Mouse (Mus musculus): ENCODE data around the gene Rad54l2. TPM values are rescaled to one million over a fixed set of nuclear protein-coding genes. Genes with fewer than 3 reads are reported as not detected.

The Rad54l2 gene
- polyA plus RNA-seq, 1 experiment: 7.4 TPM

GRCm38 (mm10) chr9:106684093-106684872 is 104.7 kb downstream of the Rad54l2 start:
- WGBS: 75% methylated on average over 6 of the region's 6 CpGs
- no peak for DNase-seq (ENCODE audit: low read depth, low spot score)

- 90% methylated on average over 9 of the region's 9 CpGs for WGBS
- DNase-seq (ENCODE audit: low read depth, low spot score): no peak
Measured at GRCm38 (mm10) chr9:106681026-106681425, 108.0 kb downstream of the Rad54l2 start.

DNA sequence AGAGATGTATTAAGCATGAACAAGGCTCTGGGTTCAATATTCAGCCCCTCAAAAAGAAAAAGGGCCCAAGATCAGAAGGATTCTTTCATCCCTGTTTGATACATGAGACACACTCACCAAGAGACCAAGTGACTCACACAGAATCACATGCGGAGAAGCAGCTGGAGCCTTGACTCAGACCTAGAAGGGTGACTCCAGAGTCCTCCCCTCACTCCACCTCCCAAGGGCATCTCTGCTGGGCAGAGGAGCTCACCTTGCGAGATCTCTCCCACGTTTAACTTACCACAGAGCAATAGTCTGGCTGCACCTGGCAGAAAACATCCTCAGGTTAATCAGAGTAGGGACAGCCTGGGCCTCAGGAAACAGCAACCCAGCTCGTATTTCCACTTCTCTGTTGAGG is 110.8 kb downstream of the Rad54l2 start:
- no peak for DNase-seq (ENCODE audit: low read depth, low spot score)
- 79% methylated on average over 4 of the region's 4 CpGs for WGBS

GRCm38 (mm10) chr9:106677702-106678101 is 111.3 kb downstream of the Rad54l2 start:
- WGBS: 72% methylated on average over 5 of the region's 5 CpGs
- no peak for DNase-seq (ENCODE audit: low read depth, low spot score)

- no peak for DNase-seq (ENCODE audit: low read depth, low spot score)
- WGBS: 54% methylated on average over 4 of the region's 4 CpGs
Measured at GRCm38 (mm10) chr9:106676571-106676970, 112.4 kb downstream of the Rad54l2 start.

- DNase-seq (ENCODE audit: low read depth, low spot score): peak; percentile 8
Measured at GRCm38 (mm10) chr9:106675965-106676364, 113.0 kb downstream of the Rad54l2 start.

GRCm38 (mm10) chr9:106675480-106675879 is 113.5 kb downstream of the Rad54l2 start:
- peak; percentile 61 for DNase-seq (ENCODE audit: low read depth, low spot score)
- WGBS: 0% methylated on average over 1 of the region's 1 CpGs

More at GRCm38 (mm10) chr9:106675965-106676364, 113.0 kb downstream of the Rad54l2 start:
- 60% methylated on average over 9 of the region's 9 CpGs for WGBS

DNA sequence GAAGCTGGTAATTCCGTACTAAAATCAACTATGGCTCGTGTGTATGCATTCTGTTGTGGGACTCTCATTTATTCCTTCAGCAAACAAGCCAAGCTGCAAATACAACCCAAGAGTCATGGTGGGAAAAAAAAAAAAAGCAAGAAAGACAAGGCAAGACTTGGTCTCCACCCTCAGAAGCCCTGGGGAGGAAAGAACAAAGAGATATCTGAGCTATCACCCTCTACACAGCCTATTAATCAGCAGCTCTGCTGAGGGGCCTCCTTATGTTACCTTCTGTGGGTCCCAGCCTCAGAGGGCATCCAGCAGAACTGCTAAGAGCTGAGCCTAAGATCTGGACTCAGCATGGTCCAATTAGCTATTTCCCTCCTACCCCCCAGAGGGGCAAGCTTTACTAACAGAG is 115.1 kb downstream of the Rad54l2 start:
- no peak for DNase-seq (ENCODE audit: low read depth, low spot score)
- 82% methylated on average over 2 of the region's 2 CpGs for WGBS

GRCm38 (mm10) chr9:106664856-106665255 is 124.1 kb downstream of the Rad54l2 start:
- no peak for DNase-seq (ENCODE audit: low read depth, low spot score)
- 86% methylated on average over 6 of the region's 6 CpGs for WGBS

DNA sequence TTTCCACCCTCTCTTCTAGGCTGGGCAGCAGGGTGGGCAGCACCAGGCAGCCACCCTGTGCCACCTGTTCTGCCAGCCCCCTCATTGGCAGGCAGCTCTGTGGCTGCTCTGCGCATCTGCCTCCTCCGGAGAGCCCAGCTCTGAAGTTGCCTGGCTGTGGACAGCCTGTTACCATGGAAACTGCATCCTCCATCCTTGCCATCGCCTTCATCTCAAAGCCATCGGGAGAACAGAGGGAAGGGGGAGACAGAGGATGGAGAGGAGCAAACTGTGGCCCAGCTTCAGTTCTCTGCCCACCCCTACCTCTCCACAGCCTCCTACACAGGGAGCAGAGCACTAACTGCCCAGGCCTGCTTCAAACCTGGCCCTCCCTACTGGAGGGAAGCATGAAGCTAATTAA is 124.6 kb downstream of the Rad54l2 start:
- WGBS: 82% methylated on average over 4 of the region's 4 CpGs
- no peak for DNase-seq (ENCODE audit: low read depth, low spot score)

DNA sequence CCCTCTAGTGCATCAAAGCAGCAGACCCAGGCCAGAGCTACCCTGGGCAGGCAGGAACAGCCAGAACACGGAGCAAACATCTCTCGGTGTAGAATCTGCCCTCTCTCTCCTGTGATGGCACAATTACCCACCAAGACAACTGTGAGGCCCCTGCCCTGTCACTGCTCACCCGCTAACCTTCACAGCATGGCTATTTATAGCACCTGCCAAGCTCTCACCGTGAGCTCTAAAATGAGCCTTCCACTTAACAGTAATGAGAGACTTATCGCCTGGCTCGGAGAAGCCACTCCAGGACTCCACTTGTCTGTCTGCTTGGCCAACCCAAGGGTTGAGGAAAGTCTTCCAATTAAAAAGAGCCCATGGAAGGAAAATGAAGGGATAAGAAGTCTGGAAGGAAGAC is 125.8 kb downstream of the Rad54l2 start:
- WGBS: 83% methylated on average over 6 of the region's 6 CpGs
- DNase-seq (ENCODE audit: low read depth, low spot score): no peak

GRCm38 (mm10) chr9:106659935-106660334 is 129.1 kb downstream of the Rad54l2 start:
- 85% methylated on average over 1 of the region's 1 CpGs for whole genome bisulfite sequencing
- DNase-seq (ENCODE audit: low read depth, low spot score): no peak

DNA sequence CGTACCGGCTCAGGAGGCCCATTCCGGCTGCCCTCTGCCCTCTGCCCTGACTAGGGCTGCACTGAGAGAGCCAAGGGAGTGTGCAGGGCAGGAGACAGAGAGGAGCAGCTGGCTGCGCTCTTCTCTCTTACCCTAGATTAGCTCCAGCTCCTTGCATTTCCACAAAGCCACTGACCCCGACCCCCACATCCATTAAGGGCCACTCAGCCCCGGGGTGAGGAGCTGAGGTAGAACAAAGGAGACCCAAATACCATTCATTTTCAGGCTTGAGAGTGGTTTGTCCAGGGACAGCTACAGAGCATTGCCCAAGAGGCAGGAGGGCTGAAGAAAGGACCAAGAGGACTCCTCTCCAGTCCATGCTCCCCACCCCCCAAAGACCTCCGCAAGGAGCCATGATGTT is 129.6 kb downstream of the Rad54l2 start:
- 82% methylated on average over 7 of the region's 7 CpGs for WGBS

GRCm38 (mm10) chr9:106657592-106657991 is 131.4 kb downstream of the Rad54l2 start:
- WGBS: 62% methylated on average over 5 of the region's 5 CpGs
- DNase-seq (ENCODE audit: low read depth, low spot score): no peak

More for the DNA sequence above, 129.6 kb downstream of the Rad54l2 start:
- no peak for DNase-seq (ENCODE audit: low read depth, low spot score)

DNA sequence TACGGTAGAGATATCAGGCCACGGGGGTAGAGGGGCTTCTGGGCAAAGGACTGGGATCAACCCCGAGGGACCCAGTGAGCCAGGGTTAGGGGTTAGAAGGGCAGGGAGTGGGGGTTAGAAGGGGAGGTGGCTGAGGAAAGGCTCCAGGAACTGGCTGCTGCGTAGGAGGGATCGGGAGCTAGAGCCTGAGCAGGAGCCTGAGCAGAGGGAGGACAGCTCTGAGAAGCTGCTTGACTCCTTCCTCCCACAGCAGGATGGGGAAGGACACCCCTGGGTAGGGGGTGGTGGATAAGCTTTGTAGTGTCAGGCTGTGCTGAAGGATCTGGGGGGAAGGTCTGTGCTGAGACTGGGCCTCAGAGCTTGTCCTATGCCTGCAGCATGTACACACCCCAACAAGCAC is 132.2 kb downstream of the Rad54l2 start:
- DNase-seq (ENCODE audit: low read depth, low spot score): no peak
- WGBS: 56% methylated on average over 5 of the region's 5 CpGs

- DNase-seq (ENCODE audit: low read depth, low spot score): no peak
- 3% methylated on average over 43 of the region's 44 CpGs for WGBS
Measured at GRCm38 (mm10) chr9:106655884-106656720, 132.9 kb downstream of the Rad54l2 start, which contains the start of gene Grm2. Grm2 (minus strand) TSS chr9:106656082.

DNA sequence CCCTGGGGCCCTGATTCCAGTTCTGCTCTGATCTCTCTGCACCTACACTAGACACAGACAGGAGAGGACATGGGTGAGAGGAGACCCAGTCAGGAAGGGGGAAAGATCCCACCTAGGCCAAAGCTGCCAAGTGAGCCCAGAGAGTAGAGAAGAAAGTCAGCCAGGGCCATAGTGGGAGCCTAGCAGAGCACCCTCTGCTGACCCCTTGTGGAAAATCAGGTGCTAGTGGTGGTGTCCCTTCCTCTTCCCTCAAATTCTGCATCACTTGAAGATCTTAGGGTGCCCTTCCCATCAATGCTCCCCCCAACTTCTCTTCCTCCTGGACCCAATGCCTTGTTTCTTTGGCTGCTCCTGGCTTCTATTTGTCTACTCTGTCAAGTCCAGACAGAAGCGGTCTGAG is 136.3 kb downstream of the Rad54l2 start:
- no peak for DNase-seq (ENCODE audit: low read depth, low spot score)
- 45% methylated on average over 1 of the region's 1 CpGs for WGBS

- WGBS: 60% methylated on average over 27 of the region's 27 CpGs
- DNase-seq (ENCODE audit: low read depth, low spot score): no peak
Measured at GRCm38 (mm10) chr9:106647226-106647625, 141.8 kb downstream of the Rad54l2 start.

GRCm38 (mm10) chr9:106645684-106646271 is 143.2 kb downstream of the Rad54l2 start:
- WGBS: 64% methylated on average over 9 of the region's 9 CpGs
- DNase-seq (ENCODE audit: low read depth, low spot score): no peak

GRCm38 (mm10) chr9:106643787-106644186 is 145.2 kb downstream of the Rad54l2 start:
- WGBS: 72% methylated on average over 6 of the region's 6 CpGs
- DNase-seq (ENCODE audit: low read depth, low spot score): no peak
